8 mouse cellular contexts compared by ENCODE assay signal in genomic region chr17:32388370-32389100, GRCm38 (mm10). TPM values are rescaled to one million over a fixed set of nuclear protein-coding genes. Genes with fewer than 3 reads are reported as not detected.
DNase-seq lines count a peak whose midpoint lies in the region; ATAC-seq and TF ChIP-seq lines count a peak whose summit lies in the region.

No protein-coding gene starts in this region.

- no peak for TF ChIP-seq CTCF in E14TG2a.4 (conservative IDR thresholded peaks at IDR 0.05; ENCODE audit: low read length)

- peaks cover 16% of the 10 kb centered on the region for H3K27me3 ChIP-seq in erythroblast, embryonic 14.5 days (ENCODE audit: control insufficient read depth)
- H3K27me3 ChIP-seq in E14TG2a.4 (ENCODE audit: insufficient read depth, low read length): peaks cover 61% of the 10 kb centered on the region
- H3K27me3 ChIP-seq in hindbrain, embryonic 10.5 days (ENCODE audit: insufficient read depth, poor library complexity, severe bottlenecking): peaks cover 36% of the 10 kb centered on the region
- H3K27me3 ChIP-seq in limb, embryonic 12.5 days: peaks cover 33% of the 10 kb centered on the region
- H3K27me3 ChIP-seq in midbrain, embryonic 11.5 days (ENCODE audit: control insufficient read depth, insufficient read depth, low read length): peaks cover 13% of the 10 kb centered on the region

- DNase-seq in cerebellum, postnatal 25 days: peak; percentile 48 to 54
- DNase-seq in hindbrain, embryonic 10.5 days (ENCODE audit: low spot score): peak; percentile 30
- peak; percentile 83 for DNase-seq in midbrain, embryonic 11.5 days (ENCODE audit: low spot score, missing footprints)
- DNase-seq in thymus, postnatal 10 days (ENCODE audit: low spot score in 2 of 2): peak; percentile 75 to 78

- H3K27ac ChIP-seq in hindbrain, embryonic 10.5 days: peak overlapping the region; percentile 96
- peak overlapping the region; percentile 79 for H3K27ac ChIP-seq in limb, embryonic 12.5 days
- no peak overlapping the region for H3K27ac ChIP-seq in midbrain, embryonic 11.5 days (ENCODE audit: low read depth, low read length)

- under 1% methylated on average over 39 of the region's 39 CpGs for WGBS in hindbrain, embryonic 10.5 days
- under 1% methylated on average over 36 of the region's 39 CpGs for WGBS in limb, embryonic 12.5 days
- WGBS in midbrain, embryonic 11.5 days: 1% methylated on average over 30 of the region's 39 CpGs

- peak overlapping the region; percentile 99 for H3K4me2 ChIP-seq in limb, embryonic 12.5 days
- peak overlapping the region; percentile 94 for H3K4me2 ChIP-seq in midbrain, embryonic 11.5 days

- H3K9ac ChIP-seq in limb, embryonic 12.5 days (replicated peaks): peak overlapping the region; percentile 73
- peak overlapping the region; percentile 84 for H3K9ac ChIP-seq in midbrain, embryonic 11.5 days (ENCODE audit: low read length)

- H3K4me3 ChIP-seq in erythroblast, embryonic 14.5 days (replicated peaks): peak overlapping the region; percentile 81
- peak overlapping the region; percentile 88 for H3K4me3 ChIP-seq in E14TG2a.4 (replicated peaks; ENCODE audit: low read length)
- peak overlapping the region; percentile 84 for H3K4me3 ChIP-seq in hindbrain, embryonic 10.5 days
- peak overlapping the region; percentile 73 for H3K4me3 ChIP-seq in limb, embryonic 12.5 days (replicated peaks)
- peak overlapping the region; percentile 73 for H3K4me3 ChIP-seq in midbrain, embryonic 11.5 days (ENCODE audit: low read depth, low read length)

- H3K9me3 ChIP-seq in erythroblast, embryonic 14.5 days (ENCODE audit: control insufficient read depth, low read length): no peaks in the 10 kb centered on the region
- no peaks in the 10 kb centered on the region for H3K9me3 ChIP-seq in E14TG2a.4 (ENCODE audit: low read length)
- H3K9me3 ChIP-seq in hindbrain, embryonic 10.5 days: no peaks in the 10 kb centered on the region
- no peaks in the 10 kb centered on the region for H3K9me3 ChIP-seq in limb, embryonic 12.5 days
- H3K9me3 ChIP-seq in midbrain, embryonic 11.5 days (ENCODE audit: control insufficient read depth, low read length): no peaks in the 10 kb centered on the region

- peaks cover 2% of the 10 kb centered on the region; the same call in 1 of the 2 replicates for H3K36me3 ChIP-seq in erythroblast, embryonic 14.5 days (ENCODE audit: control insufficient read depth)
- H3K36me3 ChIP-seq in E14TG2a.4 (ENCODE audit: insufficient read depth, low read length): peaks cover 6% of the 10 kb centered on the region
- peaks cover 17% of the 10 kb centered on the region for H3K36me3 ChIP-seq in hindbrain, embryonic 10.5 days
- peaks cover 26% of the 10 kb centered on the region for H3K36me3 ChIP-seq in limb, embryonic 12.5 days
- H3K36me3 ChIP-seq in midbrain, embryonic 11.5 days (ENCODE audit: control insufficient read depth, insufficient read depth, low read length): no peaks in the 10 kb centered on the region

- ATAC-seq in erythroblast, adult 5-6 weeks (replicated peaks; ENCODE audit: low FRiP score, poor library complexity, severe bottlenecking): no peak
- ATAC-seq in limb, embryonic 12.5 days (ENCODE audit: insufficient number of reproducible peaks, insufficient read depth, low FRiP score, low TSS enrichment, low read depth): peak; percentile 33; the same call in 1 of the 2 replicates
- peak; percentile 66 for ATAC-seq in midbrain, embryonic 11.5 days (ENCODE audit: low FRiP score)

- H3K4me1 ChIP-seq in erythroblast, embryonic 14.5 days (ENCODE audit: control insufficient read depth): peaks cover 34% of the 10 kb centered on the region
- H3K4me1 ChIP-seq in E14TG2a.4 (replicated peaks; ENCODE audit: low read depth, low read length): peaks cover 48% of the 10 kb centered on the region
- peaks cover 25% of the 10 kb centered on the region for H3K4me1 ChIP-seq in hindbrain, embryonic 10.5 days (replicated peaks)
- peaks cover 14% of the 10 kb centered on the region for H3K4me1 ChIP-seq in limb, embryonic 12.5 days (replicated peaks)
- peaks cover 3% of the 10 kb centered on the region; the same call in 1 of the 2 replicates for H3K4me1 ChIP-seq in midbrain, embryonic 11.5 days (ENCODE audit: control insufficient read depth, insufficient read depth, low read length)

RNA-seq across cellular contexts. Expression of gene Wiz, which starts 0.7 kb away (rescaled TPM):
- polyA plus RNA-seq in erythroblast, embryonic 14.5 days (2012): 2.2 and 2.5 TPM in 2 replicates
- 9.2 and 11.9 TPM in 2 replicates for total RNA-seq in erythroblast, adult 5-6 weeks (2015; ENCODE audit: low replicate concordance)
- total RNA-seq in erythroblast, adult 5-6 weeks (2017; ENCODE audit: low replicate concordance): 0.77 and 3.5 TPM in 2 replicates
- polyA plus RNA-seq in hindbrain, embryonic 10.5 days (2016; fragmentation: Nextera tagmentation; extraction: Ambion mirVana): 25.1 and 34.7 TPM in 2 replicates
- polyA plus RNA-seq in limb, embryonic 12.5 days (2016; fragmentation: Nextera tagmentation; extraction: Ambion mirVana): 30.0 and 37.3 TPM in 2 replicates
- 33.7 and 36.9 TPM in 2 replicates for polyA plus RNA-seq in midbrain, embryonic 11.5 days (2014; fragmentation: Nextera tagmentation; extraction: Ambion mirVana)

RNA-seq across cellular contexts. Expression of gene Rasal3, which starts 14.8 kb away (rescaled TPM):
- polyA plus RNA-seq in erythroblast, embryonic 14.5 days (2012): 0.17 and 0.24 TPM in 2 replicates
- 5.0 and 9.2 TPM in 2 replicates for total RNA-seq in erythroblast, adult 5-6 weeks (2015; ENCODE audit: low replicate concordance)
- 4.6 and 5.2 TPM in 2 replicates for total RNA-seq in erythroblast, adult 5-6 weeks (2017; ENCODE audit: low replicate concordance)
- 0.75 and 1.0 TPM in 2 replicates for polyA plus RNA-seq in hindbrain, embryonic 10.5 days (2016; fragmentation: Nextera tagmentation; extraction: Ambion mirVana)
- polyA plus RNA-seq in limb, embryonic 12.5 days (2016; fragmentation: Nextera tagmentation; extraction: Ambion mirVana): 0.87 and 1.1 TPM in 2 replicates
- polyA plus RNA-seq in midbrain, embryonic 11.5 days (2014; fragmentation: Nextera tagmentation; extraction: Ambion mirVana): 0.52 and 0.70 TPM in 2 replicates

RNA-seq across cellular contexts. Expression of gene Pglyrp2, which starts 35.4 kb away (rescaled TPM):
- 0.03 TPM in 1 of 2 replicates, not detected in the other for polyA plus RNA-seq in erythroblast, embryonic 14.5 days (2012)
- 1.3 TPM in 1 of 2 replicates, not detected in the other for total RNA-seq in erythroblast, adult 5-6 weeks (2015; ENCODE audit: low replicate concordance)
- total RNA-seq in erythroblast, adult 5-6 weeks (2017; ENCODE audit: low replicate concordance): 0.84 TPM in 1 of 2 replicates, not detected in the other
- not detected in 2 replicates for polyA plus RNA-seq in hindbrain, embryonic 10.5 days (2016; fragmentation: Nextera tagmentation; extraction: Ambion mirVana)
- not detected in 2 replicates for polyA plus RNA-seq in limb, embryonic 12.5 days (2016; fragmentation: Nextera tagmentation; extraction: Ambion mirVana)
- not detected in 2 replicates for polyA plus RNA-seq in midbrain, embryonic 11.5 days (2014; fragmentation: Nextera tagmentation; extraction: Ambion mirVana)

RNA-seq across cellular contexts. Expression of gene Akap8l, which starts 38.1 kb away (rescaled TPM):
- polyA plus RNA-seq in erythroblast, embryonic 14.5 days (2012): 23.1 and 23.2 TPM in 2 replicates
- 64.6 and 80.7 TPM in 2 replicates for total RNA-seq in erythroblast, adult 5-6 weeks (2015; ENCODE audit: low replicate concordance)
- 104 and 150 TPM in 2 replicates for total RNA-seq in erythroblast, adult 5-6 weeks (2017; ENCODE audit: low replicate concordance)
- 101 and 112 TPM in 2 replicates for polyA plus RNA-seq in hindbrain, embryonic 10.5 days (2016; fragmentation: Nextera tagmentation; extraction: Ambion mirVana)
- polyA plus RNA-seq in limb, embryonic 12.5 days (2016; fragmentation: Nextera tagmentation; extraction: Ambion mirVana): 112 and 120 TPM in 2 replicates
- 67.1 and 67.4 TPM in 2 replicates for polyA plus RNA-seq in midbrain, embryonic 11.5 days (2014; fragmentation: Nextera tagmentation; extraction: Ambion mirVana)

Comparison
In these comparisons a context has a peak if more than half of its experiments do, and no peak if none do; other contexts are left out.
1. DNase-seq: peak in every context shown above with its lines; median percentile 83 in midbrain, embryonic 11.5 days; 76 in thymus, postnatal 10 days; 51 in cerebellum, postnatal 25 days; 30 in hindbrain, embryonic 10.5 days.